Mouse (Mus musculus): ENCODE data around the gene Plaa. TPM values are rescaled to one million over a fixed set of nuclear protein-coding genes. Genes with fewer than 3 reads are reported as not detected.

Gene Plaa
- polyA plus RNA-seq, 1 experiment from 2014 or later = 70.7 TPM

DNA sequence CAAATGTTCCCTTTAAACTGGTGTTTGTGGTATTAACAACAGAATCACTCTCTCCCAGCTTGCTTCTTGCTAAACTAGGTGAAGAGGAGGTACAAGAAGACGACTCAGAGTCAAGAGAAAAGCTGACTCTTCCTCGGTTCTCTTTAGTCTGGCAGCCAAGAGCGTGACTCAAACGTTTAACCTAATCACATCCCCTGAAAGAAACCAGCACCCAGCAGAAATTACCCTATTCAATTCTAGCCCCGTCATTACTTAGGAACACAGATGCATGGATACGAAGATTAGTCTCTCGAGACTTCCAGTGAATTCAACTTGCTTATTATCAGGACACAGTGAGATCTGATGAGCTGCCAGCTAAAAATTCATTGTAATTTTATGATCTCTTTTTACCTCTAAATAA lies 58.7 kb downstream of the Plaa start:
- peaks cover 50% of the 10 kb centered on the region for H3K36me3 ChIP-seq
- no peak overlapping the region for H3K4me2 ChIP-seq
- no peak for ATAC-seq (replicated peaks; ENCODE audit: low FRiP score)
- no peak overlapping the region for H3K4me3 ChIP-seq (replicated peaks)
- 86% methylated on average over 7 of the region's 7 CpGs for WGBS
- no peak overlapping the region for H3K27ac ChIP-seq
- H3K9ac ChIP-seq = no peak overlapping the region
- no peaks in the 10 kb centered on the region for H3K4me1 ChIP-seq
- H3K27me3 ChIP-seq = no peaks in the 10 kb centered on the region
- H3K9me3 ChIP-seq (replicated peaks) = no peaks in the 10 kb centered on the region

DNA sequence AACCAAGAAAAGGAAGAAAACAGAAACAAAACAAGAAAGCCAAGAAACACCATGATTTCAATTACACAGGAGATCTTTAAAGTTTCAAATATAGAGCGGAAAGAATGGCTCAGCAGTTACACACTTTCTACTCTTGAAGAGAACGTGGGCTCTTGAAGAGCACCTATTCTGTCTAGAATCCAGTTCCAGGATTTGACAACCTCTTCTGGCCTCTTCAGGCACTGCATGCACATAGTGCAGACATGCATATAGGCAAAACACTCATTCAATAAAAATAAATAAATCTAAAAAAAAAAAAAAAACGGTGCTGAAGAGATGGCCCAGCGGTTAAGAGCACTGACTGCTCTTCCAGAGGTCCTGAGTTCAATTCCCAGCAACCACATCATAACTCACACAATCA lies 60.0 kb downstream of the Plaa start:
- WGBS = 94% methylated on average over 4 of the region's 4 CpGs

DNA sequence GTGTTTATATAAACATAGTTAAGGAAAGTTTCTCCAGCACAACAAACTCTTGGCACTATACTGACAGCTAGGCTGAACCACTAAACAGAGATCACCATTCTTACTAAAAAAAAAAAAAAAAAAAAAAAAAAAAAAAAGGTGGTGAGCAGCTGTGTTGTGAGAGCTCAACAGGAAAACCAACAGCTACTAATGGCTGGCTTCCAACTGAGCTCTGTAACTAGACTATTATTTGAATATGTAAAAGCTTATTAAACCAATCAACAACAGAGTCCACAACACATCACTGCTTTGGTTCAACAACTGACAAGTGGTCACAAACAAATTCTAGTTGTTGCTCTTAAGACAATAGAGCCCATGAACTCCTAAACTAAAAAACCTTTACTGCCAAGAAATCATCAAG lies 69.8 kb downstream of the Plaa start:
- Histone ChIP-seq H3K36me3 (peaks cover 26% of the 10 kb centered on the region), H3K27me3 (no peaks in the 10 kb centered on the region), H3K4me2 (no peak overlapping the region), H3K4me1 (no peaks in the 10 kb centered on the region), H3K27ac (no peak overlapping the region), H3K9ac (no peak overlapping the region), H3K9me3 (replicated peaks) (no peaks in the 10 kb centered on the region), H3K4me3 (replicated peaks) (no peak overlapping the region)
- ATAC-seq (replicated peaks; ENCODE audit: low FRiP score) = no peak

More for the DNA sequence above, 60.0 kb downstream of the Plaa start:
- Histone ChIP-seq H3K4me1 (no peaks in the 10 kb centered on the region), H3K27ac (no peak overlapping the region), H3K36me3 (peaks cover 63% of the 10 kb centered on the region), H3K9me3 (replicated peaks) (no peaks in the 10 kb centered on the region), H3K9ac (no peak overlapping the region), H3K27me3 (no peaks in the 10 kb centered on the region), H3K4me3 (replicated peaks) (no peak overlapping the region), H3K4me2 (no peak overlapping the region)
- no peak for ATAC-seq (replicated peaks; ENCODE audit: low FRiP score)

DNA sequence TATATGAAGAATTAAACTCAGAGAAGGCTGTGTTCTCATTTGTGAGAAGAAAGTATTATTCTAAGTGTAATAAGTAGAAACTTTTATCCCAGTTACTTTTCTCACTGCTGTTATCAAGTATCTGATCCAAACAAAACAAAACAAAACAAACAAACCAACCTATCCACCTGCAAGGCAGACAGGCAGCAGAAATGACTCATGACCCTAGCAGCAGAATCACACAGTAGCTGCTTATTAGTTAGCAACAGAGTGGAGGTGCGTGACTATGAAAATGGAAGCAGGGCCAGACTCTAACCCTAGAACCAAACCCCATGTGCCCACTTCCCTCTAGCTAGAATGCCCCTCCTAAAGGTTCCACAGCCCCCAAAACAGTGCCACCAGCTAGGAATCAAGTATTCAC lies 73.6 kb downstream of the Plaa start:
- Histone ChIP-seq H3K4me2 (no peak overlapping the region), H3K27ac (no peak overlapping the region), H3K4me3 (replicated peaks) (no peak overlapping the region), H3K4me1 (no peaks in the 10 kb centered on the region), H3K27me3 (no peaks in the 10 kb centered on the region), H3K36me3 (peaks cover 1% of the 10 kb centered on the region), H3K9me3 (replicated peaks) (no peaks in the 10 kb centered on the region), H3K9ac (no peak overlapping the region)
- WGBS = 91% methylated on average over 1 of the region's 1 CpGs
- ATAC-seq (replicated peaks; ENCODE audit: low FRiP score) = no peak

DNA sequence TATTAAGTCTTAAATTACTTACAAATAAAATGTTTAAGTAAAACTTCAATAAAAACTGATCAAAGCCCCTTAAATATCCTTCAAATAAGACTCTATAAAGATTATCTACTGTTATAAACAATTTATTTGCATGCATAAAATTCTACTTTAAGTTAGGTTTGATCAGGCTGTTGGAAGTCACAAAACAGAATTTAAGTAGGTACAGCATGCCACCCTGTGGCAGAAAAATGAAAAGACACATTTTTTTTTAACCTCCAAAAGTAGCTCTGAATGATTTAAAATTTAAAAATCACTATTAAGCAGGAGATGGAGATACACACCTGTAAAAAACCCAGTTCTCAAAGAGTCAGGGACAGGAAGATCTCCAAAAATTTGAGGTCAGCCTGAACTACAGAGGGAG lies 79.7 kb downstream of the Plaa start:
- no peaks in the 10 kb centered on the region for H3K27me3 ChIP-seq
- no peak overlapping the region for H3K4me3 ChIP-seq (replicated peaks)
- ATAC-seq (replicated peaks; ENCODE audit: low FRiP score) = no peak
- H3K9ac ChIP-seq = no peak overlapping the region
- no peak overlapping the region for H3K27ac ChIP-seq
- no peak overlapping the region for H3K4me2 ChIP-seq
- H3K4me1 ChIP-seq = no peaks in the 10 kb centered on the region
- no peaks in the 10 kb centered on the region for H3K9me3 ChIP-seq (replicated peaks)
- no peaks in the 10 kb centered on the region for H3K36me3 ChIP-seq

DNA sequence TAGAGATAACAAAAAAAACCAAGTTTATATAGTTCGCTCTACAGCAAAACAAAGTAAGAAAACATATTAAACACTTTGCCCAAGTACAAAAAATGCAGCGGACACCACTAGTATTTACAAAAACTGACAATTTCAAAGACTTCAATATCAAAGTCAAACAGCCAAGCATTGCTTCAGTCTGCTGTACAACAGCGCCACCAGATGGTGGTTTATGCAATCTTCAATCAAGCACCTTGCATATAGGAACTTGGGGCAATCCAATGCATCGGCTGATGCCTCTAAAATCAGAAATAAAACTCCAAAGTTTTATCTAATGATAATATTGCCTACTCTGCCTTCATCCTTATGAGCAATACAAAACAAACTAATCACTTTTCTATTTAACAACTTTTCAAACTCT lies 85.4 kb downstream of the Plaa start:
- Histone ChIP-seq H3K9me3 (replicated peaks) (no peaks in the 10 kb centered on the region), H3K9ac (no peak overlapping the region), H3K27me3 (no peaks in the 10 kb centered on the region), H3K4me3 (replicated peaks) (no peak overlapping the region), H3K4me1 (no peaks in the 10 kb centered on the region), H3K4me2 (no peak overlapping the region), H3K36me3 (peaks cover 8% of the 10 kb centered on the region), H3K27ac (no peak overlapping the region)
- ATAC-seq (replicated peaks; ENCODE audit: low FRiP score) = no peak
- WGBS = 61% methylated on average over 4 of the region's 4 CpGs

Other genes starting within 250 kb of the Plaa start
- not detected in 2 replicates for gene Gm10306, start 46.7 kb downstream of the Plaa start, polyA plus RNA-seq (2015; fragmentation: Nextera tagmentation; extraction: Ambion mirVana)
- gene Caap1, start 46.4 kb downstream of the Plaa start, polyA plus RNA-seq (2015; fragmentation: Nextera tagmentation; extraction: Ambion mirVana) = 23.6 and 23.9 TPM in 2 replicates
- gene Ift74, start 11.2 kb upstream of the Plaa start, polyA plus RNA-seq (2015; fragmentation: Nextera tagmentation; extraction: Ambion mirVana) = 40.6 and 43.9 TPM in 2 replicates
- gene Lrrc19, start 46.9 kb upstream of the Plaa start, polyA plus RNA-seq (2015; fragmentation: Nextera tagmentation; extraction: Ambion mirVana) = 2.3 and 2.4 TPM in 2 replicates
- gene Tek, start 136.0 kb upstream of the Plaa start, polyA plus RNA-seq (2015; fragmentation: Nextera tagmentation; extraction: Ambion mirVana) = 33.0 and 34.1 TPM in 2 replicates

All from kidney, embryonic 15.5 days (tissue).